Mouse (Mus musculus): Measurements from ENCODE around the gene Hs3st2. TPM values are rescaled to one million over a fixed set of nuclear protein-coding genes. Genes with fewer than 3 reads are reported as not detected.

The Hs3st2 gene
- total and polyA plus RNA-seq, 3 experiments = not detected

- no peak for DNase-seq (ENCODE audit: low read depth, low spot score)
- H3K79me2 ChIP-seq (ENCODE audit: control insufficient read depth, insufficient read depth, low read length, poor library complexity) = no peaks in the 10 kb centered on the region
- no peak for TF ChIP-seq CTCF (IDR thresholded peaks at IDR 0.05 in 2 of 3, conservative IDR thresholded peaks at IDR 0.05 in 1 of 3; ENCODE audit: control insufficient read depth in 1 of 3, insufficient read depth in 1 of 3, low read depth in 2 of 3, low read length in 3 of 3, poor library complexity in 1 of 3, severe bottlenecking in 1 of 3)
- TF ChIP-seq USF2 (IDR thresholded peaks at IDR 0.05; ENCODE audit: borderline replicate concordance in 1 of 2, insufficient read depth in 1 of 2, low read depth in 1 of 2, low read length in 2 of 2) = no peak
- TF ChIP-seq ZNF384 (IDR thresholded peaks at IDR 0.05; ENCODE audit: low read depth, low read length) = no peak
- TF ChIP-seq TCF12 (IDR thresholded peaks at IDR 0.05; ENCODE audit: low read depth, low read length) = no peak
- no peak for TF ChIP-seq MEF2A (IDR thresholded peaks at IDR 0.05; ENCODE audit: extremely low read depth, insufficient replicate concordance, low read depth, low read length, poor library complexity, severe bottlenecking)
- no peak for TF ChIP-seq MAX (IDR thresholded peaks at IDR 0.05; ENCODE audit: low read length)
- no peak for TF ChIP-seq POLR2AphosphoS2 (IDR thresholded peaks at IDR 0.05; ENCODE audit: low read length)
- no peak for TF ChIP-seq TAL1 (IDR thresholded peaks at IDR 0.05; ENCODE audit: low read length)
- TF ChIP-seq MYB (IDR thresholded peaks at IDR 0.05; ENCODE audit: low read depth, low read length) = no peak
- no peak for TF ChIP-seq ZKSCAN1 (IDR thresholded peaks at IDR 0.05; ENCODE audit: low read depth, low read length)
- TF ChIP-seq NELFE (IDR thresholded peaks at IDR 0.05; ENCODE audit: low read depth, low read length) = no peak
- no peak for TF ChIP-seq SIN3A (IDR thresholded peaks at IDR 0.05; ENCODE audit: low read length)
- no peak for TF ChIP-seq CHD1 (IDR thresholded peaks at IDR 0.05; ENCODE audit: low read depth, low read length)
- no peak for TF ChIP-seq HCFC1 (IDR thresholded peaks at IDR 0.05; ENCODE audit: low read depth, low read length)
- H3K9me3 ChIP-seq (replicated peaks; ENCODE audit: insufficient read depth, low read length) = no peaks in the 10 kb centered on the region
- H3K9ac ChIP-seq (ENCODE audit: control insufficient read depth, low read depth, low read length, poor library complexity, severe bottlenecking) = no peak overlapping the region
- H3K27ac ChIP-seq (ENCODE audit: control insufficient read depth, low read depth, low read length) = no peak overlapping the region
- H3K27me3 ChIP-seq (ENCODE audit: control insufficient read depth in 1 of 2, insufficient read depth in 2 of 2, low read length in 2 of 2) = no peaks in the 10 kb centered on the region
- H3K4me1 ChIP-seq (ENCODE audit: control insufficient read depth in 1 of 2, insufficient read depth in 2 of 2, low read length in 2 of 2) = no peaks in the 10 kb centered on the region
- no peak overlapping the region for H3K4me3 ChIP-seq (ENCODE audit: control insufficient read depth in 1 of 2, insufficient read depth in 1 of 2, low read depth in 2 of 2, low read length in 2 of 2)
- no peaks in the 10 kb centered on the region for H3K36me3 ChIP-seq (ENCODE audit: control insufficient read depth in 1 of 2, insufficient read depth in 2 of 2, low read length in 2 of 2)
These were observed 19.7 kb upstream of the Hs3st2 start for GRCm38 (mm10) chr7:121371990-121372389.

- Histone ChIP-seq H3K4me3 (ENCODE audit: control insufficient read depth in 1 of 2, insufficient read depth in 1 of 2, low read depth in 2 of 2, low read length in 2 of 2) (no peak overlapping the region), H3K9ac (ENCODE audit: control insufficient read depth, low read depth, low read length, poor library complexity, severe bottlenecking) (no peak overlapping the region), H3K9me3 (replicated peaks; ENCODE audit: insufficient read depth, low read length) (no peaks in the 10 kb centered on the region), H3K4me1 (ENCODE audit: control insufficient read depth in 1 of 2, insufficient read depth in 2 of 2, low read length in 2 of 2) (no peaks in the 10 kb centered on the region), H3K27me3 (ENCODE audit: control insufficient read depth in 1 of 2, insufficient read depth in 2 of 2, low read length in 2 of 2) (no peaks in the 10 kb centered on the region), H3K79me2 (ENCODE audit: control insufficient read depth, insufficient read depth, low read length, poor library complexity) (no peaks in the 10 kb centered on the region), H3K27ac (ENCODE audit: control insufficient read depth, low read depth, low read length) (no peak overlapping the region), H3K36me3 (ENCODE audit: control insufficient read depth in 1 of 2, insufficient read depth in 2 of 2, low read length in 2 of 2) (no peaks in the 10 kb centered on the region)
- no peak for TF ChIP-seq GABPA (IDR thresholded peaks at IDR 0.05; ENCODE audit: low read depth, low read length)
- no peak for TF ChIP-seq UBTF (IDR thresholded peaks at IDR 0.05; ENCODE audit: borderline replicate concordance, insufficient read depth, low read depth, low read length)
- TF ChIP-seq TBP (IDR thresholded peaks at IDR 0.05; ENCODE audit: low read depth, low read length) = no peak
- no peak for TF ChIP-seq CHD1 (IDR thresholded peaks at IDR 0.05; ENCODE audit: low read depth, low read length)
- TF ChIP-seq POLR2AphosphoS5 (IDR thresholded peaks at IDR 0.05; ENCODE audit: borderline replicate concordance, low read depth, low read length) = no peak
- TF ChIP-seq ELF1 (IDR thresholded peaks at IDR 0.05; ENCODE audit: low read depth, low read length) = no peak
- TF ChIP-seq USF1 (IDR thresholded peaks at IDR 0.05; ENCODE audit: low read depth, low read length) = no peak
- TF ChIP-seq RAD21 (IDR thresholded peaks at IDR 0.05; ENCODE audit: low read depth, low read length) = no peak
- TF ChIP-seq SMC3 (IDR thresholded peaks at IDR 0.05; ENCODE audit: low read depth, low read length) = no peak
- TF ChIP-seq ZNF384 (IDR thresholded peaks at IDR 0.05; ENCODE audit: low read depth, low read length) = no peak
- no peak for TF ChIP-seq JUND (IDR thresholded peaks at IDR 0.05; ENCODE audit: low read depth, low read length)
- no peak for TF ChIP-seq POLR2A (IDR thresholded peaks at IDR 0.05; ENCODE audit: control insufficient read depth in 1 of 2, insufficient read depth in 1 of 2, low read depth in 1 of 2, low read length in 2 of 2, poor library complexity in 1 of 2)
- TF ChIP-seq MXI1 (IDR thresholded peaks at IDR 0.05; ENCODE audit: low read depth, low read length) = no peak
- TF ChIP-seq MYC (IDR thresholded peaks at IDR 0.05; ENCODE audit: low read depth, low read length) = no peak
- no peak for DNase-seq (ENCODE audit: low read depth, low spot score)
These were observed 16.2 kb upstream of the Hs3st2 start for GRCm38 (mm10) chr7:121375456-121375855.
